Mouse (Mus musculus): ENCODE measurements around the gene Maml2.

Gene Maml2

GRCm38 (mm10) chr9:13538200-13538599 is 240.4 kb downstream of the Maml2 start:
- DNase-seq, result no peak

- no peak for DNase-seq
Observed at GRCm38 (mm10) chr9:13539535-13539934, 241.8 kb downstream of the Maml2 start.

GRCm38 (mm10) chr9:13540227-13540626 is 242.5 kb downstream of the Maml2 start:
- no peak for DNase-seq

- DNase-seq, result no peak
Observed at GRCm38 (mm10) chr9:13540781-13541180, 243.0 kb downstream of the Maml2 start.

GRCm38 (mm10) chr9:13543167-13543566 is 245.4 kb downstream of the Maml2 start:
- DNase-seq, result no peak

- DNase-seq, result no peak
Observed at GRCm38 (mm10) chr9:13544133-13544532, 246.4 kb downstream of the Maml2 start.

- no peak for DNase-seq
Observed at GRCm38 (mm10) chr9:13545726-13546125, 248.0 kb downstream of the Maml2 start.

- DNase-seq, result no peak
Observed at GRCm38 (mm10) chr9:13549911-13550310, 252.2 kb downstream of the Maml2 start.

GRCm38 (mm10) chr9:13552380-13553052 is 254.8 kb downstream of the Maml2 start:
- no peak for DNase-seq

- DNase-seq, result no peak
Observed at GRCm38 (mm10) chr9:13554773-13555172, 257.0 kb downstream of the Maml2 start.

- DNase-seq, result no peak
Observed at GRCm38 (mm10) chr9:13555973-13556481, 258.3 kb downstream of the Maml2 start.

- no peak for DNase-seq
Observed at GRCm38 (mm10) chr9:13556696-13557095, 258.9 kb downstream of the Maml2 start.

- no peak for DNase-seq
Observed at GRCm38 (mm10) chr9:13558811-13559372, 261.1 kb downstream of the Maml2 start.

- DNase-seq, result no peak
Observed at GRCm38 (mm10) chr9:13560651-13561050, 262.9 kb downstream of the Maml2 start.

GRCm38 (mm10) chr9:13561335-13561734 is 263.6 kb downstream of the Maml2 start:
- DNase-seq, result peak in 1 of 2 experiments; percentile 33

GRCm38 (mm10) chr9:13563475-13564414 is 266.0 kb downstream of the Maml2 start:
- peak; percentile 96 to 97 for DNase-seq

- peak; percentile 24 to 47 for DNase-seq
Observed at GRCm38 (mm10) chr9:13565343-13566019, 267.7 kb downstream of the Maml2 start.

- peak; percentile 26 to 54 for DNase-seq
Observed at GRCm38 (mm10) chr9:13566154-13566885, 268.6 kb downstream of the Maml2 start.

GRCm38 (mm10) chr9:13569023-13569422 is 271.3 kb downstream of the Maml2 start:
- no peak for DNase-seq

GRCm38 (mm10) chr9:13572847-13573246 is 275.1 kb downstream of the Maml2 start:
- DNase-seq, result no peak

GRCm38 (mm10) chr9:13574059-13574458 is 276.3 kb downstream of the Maml2 start:
- no peak for DNase-seq

- DNase-seq, result no peak
Observed at GRCm38 (mm10) chr9:13574913-13575312, 277.2 kb downstream of the Maml2 start.
